19 mouse cellular contexts compared by ENCODE assay signal in the genomic region with DNA sequence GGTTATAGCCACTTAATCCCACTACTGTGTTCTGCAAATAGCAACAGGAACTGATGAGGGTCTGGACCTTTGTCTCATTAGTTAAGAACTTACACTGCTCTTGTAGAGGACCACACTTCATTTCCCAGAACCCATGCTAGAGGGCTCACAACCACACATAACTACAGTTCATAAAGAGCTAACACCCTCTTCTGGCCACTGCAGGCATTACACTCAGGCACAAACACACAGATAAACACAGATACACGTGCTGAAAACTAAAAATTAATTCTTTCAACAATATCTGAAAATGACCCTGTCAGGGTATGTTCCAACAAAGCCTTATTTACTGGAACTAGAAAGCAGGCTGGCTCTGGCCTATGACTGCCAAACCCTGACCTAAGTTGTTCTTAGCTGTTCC.
A peak's percentile ranks its signal among the peaks of the same experiment; 100 is the strongest.
DNase-seq lines count a peak whose midpoint lies in the region; ATAC-seq and TF ChIP-seq lines count a peak whose summit lies in the region.
"Had no signal": no experiment of that assay in that cellular context is flagged by ENCODE, and none has a peak within 500 bp of the region (broad histone marks: within the 10 kb centered on the region; RNA-seq: fewer than 3 reads in every experiment).

No protein-coding gene starts in this region.

- H3K27ac ChIP-seq in forebrain, postnatal 0 days (ENCODE audit: low read depth, low read length) = no peak overlapping the region
- no peak overlapping the region for H3K27ac ChIP-seq in forebrain, embryonic 11.5 days (ENCODE audit: low read depth, low read length)
- no peak overlapping the region for H3K27ac ChIP-seq in left cerebral cortex, adult 2 months
- H3K27ac ChIP-seq: embryonic facial prominence, embryonic 10.5 days; heart, embryonic 13.5 days had no signal

- TF ChIP-seq CTCF in forebrain, postnatal 0 days (IDR thresholded peaks at IDR 0.05; ENCODE audit: low read depth) = peak; percentile 27
- TF ChIP-seq CTCF in left cerebral cortex, adult 2 months (IDR thresholded peaks at IDR 0.05) = peak; percentile 3; the same call in 1 of the 2 replicates
- peak; percentile 96 for TF ChIP-seq CTCF in E14TG2a.4 (conservative IDR thresholded peaks at IDR 0.05; ENCODE audit: low read length)

- H3K4me3 ChIP-seq in forebrain, postnatal 0 days (ENCODE audit: low read depth, low read length) = no peak overlapping the region
- H3K4me3 ChIP-seq in forebrain, embryonic 11.5 days (ENCODE audit: low read depth, low read length) = no peak overlapping the region
- no peak overlapping the region for H3K4me3 ChIP-seq in left cerebral cortex, adult 2 months
- H3K4me3 ChIP-seq in E14TG2a.4 (replicated peaks; ENCODE audit: low read length) = no peak overlapping the region
- H3K4me3 ChIP-seq: embryonic facial prominence, embryonic 10.5 days; heart, embryonic 13.5 days; hindbrain, embryonic 12.5 days had no signal

- H3K27me3 ChIP-seq in forebrain, postnatal 0 days (ENCODE audit: insufficient read depth, low read length) = no peaks in the 10 kb centered on the region
- no peaks in the 10 kb centered on the region for H3K27me3 ChIP-seq in forebrain, embryonic 11.5 days (ENCODE audit: control insufficient read depth, insufficient read depth, low read length)
- no peaks in the 10 kb centered on the region for H3K27me3 ChIP-seq in E14TG2a.4 (ENCODE audit: insufficient read depth, low read length)
- H3K27me3 ChIP-seq: heart, embryonic 13.5 days; hindbrain, embryonic 12.5 days had no signal

- WGBS in forebrain, postnatal 0 days = 96% methylated on average over 1 of the region's 1 CpGs
- WGBS in forebrain, embryonic 11.5 days = 88% methylated on average over 1 of the region's 1 CpGs

- no peaks in the 10 kb centered on the region for H3K9me3 ChIP-seq in forebrain, postnatal 0 days (ENCODE audit: low read length)
- H3K9me3 ChIP-seq in forebrain, embryonic 11.5 days (ENCODE audit: control insufficient read depth, low read length) = peaks cover 4% of the 10 kb centered on the region; the same call in 1 of the 2 replicates
- no peaks in the 10 kb centered on the region for H3K9me3 ChIP-seq in E14TG2a.4 (ENCODE audit: low read length)
- H3K9me3 ChIP-seq: embryonic facial prominence, embryonic 10.5 days had no signal

- H3K4me1 ChIP-seq in forebrain, postnatal 0 days (ENCODE audit: insufficient read depth) = peaks cover 9% of the 10 kb centered on the region; the same call in 1 of the 2 replicates
- peaks cover 5% of the 10 kb centered on the region; the same call in 1 of the 2 replicates for H3K4me1 ChIP-seq in forebrain, embryonic 11.5 days (replicated peaks; ENCODE audit: control insufficient read depth, insufficient read depth, low read length)
- H3K4me1 ChIP-seq in E14TG2a.4 (replicated peaks; ENCODE audit: low read depth, low read length) = no peaks in the 10 kb centered on the region
- H3K4me1 ChIP-seq: heart, embryonic 13.5 days had no signal

- H3K4me2 ChIP-seq in forebrain, postnatal 0 days (ENCODE audit: low read depth) = no peak overlapping the region
- H3K4me2 ChIP-seq in forebrain, embryonic 11.5 days (ENCODE audit: low read depth, low read length, severe bottlenecking) = no peak overlapping the region
- H3K4me2 ChIP-seq: heart, embryonic 13.5 days; hindbrain, embryonic 12.5 days had no signal

- H3K36me3 ChIP-seq in forebrain, postnatal 0 days (ENCODE audit: insufficient read depth) = no peaks in the 10 kb centered on the region
- H3K36me3 ChIP-seq in forebrain, embryonic 11.5 days (ENCODE audit: control insufficient read depth, insufficient read depth, low read length) = no peaks in the 10 kb centered on the region
- H3K36me3 ChIP-seq in E14TG2a.4 (ENCODE audit: insufficient read depth, low read length) = no peaks in the 10 kb centered on the region
- H3K36me3 ChIP-seq: embryonic facial prominence, embryonic 10.5 days; heart, embryonic 13.5 days; hindbrain, embryonic 12.5 days had no signal

- intact Hi-C loops in left cerebral cortex, adult 2 months (cut with DNase I) = no loop called here

- ATAC-seq in forebrain, postnatal 0 days = no peak
- no peak for ATAC-seq in forebrain, embryonic 11.5 days (replicated peaks; ENCODE audit: low FRiP score)
- ATAC-seq in cerebellum, adult (ENCODE audit: insufficient number of reproducible peaks, low FRiP score, low TSS enrichment) = no peak
- ATAC-seq: CD4-positive, CD25-positive, alpha-beta regulatory T cell, adult 4 months; forebrain, embryonic 14.5 days; hindbrain, embryonic 16.5 days had no signal

- DNase-seq in forebrain, postnatal 0 days = no peak
- DNase-seq in forebrain, embryonic 11.5 days (ENCODE audit: low spot score) = no peak
- no peak for DNase-seq in left cerebral cortex, adult 2 months (ENCODE audit: extremely low spot score in 1 of 2, low spot score in 2 of 2)
- no peak for DNase-seq in left cerebral cortex, adult 8-10 months (ENCODE audit: low spot score in 2 of 2)
- DNase-seq in R1 (ENCODE audit: low read depth, low spot score) = peak; percentile 46
- DNase-seq in adrenal gland, postnatal 4 days (ENCODE audit: low spot score in 2 of 2) = no peak
- DNase-seq: B cell, adult 2 months; cerebellum, adult 2 months; cerebellum, postnatal 10 days; gastrocnemius, postnatal 36 days; heart, postnatal 36 days had no signal

- no peak overlapping the region for H3K9ac ChIP-seq in forebrain, postnatal 0 days
- H3K9ac ChIP-seq in forebrain, embryonic 11.5 days (ENCODE audit: low read length) = no peak overlapping the region
- H3K9ac ChIP-seq: heart, embryonic 13.5 days; hindbrain, embryonic 12.5 days had no signal

Comparison
In these comparisons a context has a peak if more than half of its experiments do, and no peak if none do; other contexts are left out.
1. CTCF ChIP-seq: peak in every context shown above with its lines; median percentile 96 in E14TG2a.4; 27 in forebrain, postnatal 0 days; 3 in left cerebral cortex, adult 2 months.